Mouse (Mus musculus) small intestine, adult 2 months (tissue): ENCODE measurements around the gene Olfr527.

ENCODE experiments used
- CTCF ChIP-seq: fragments of 200-500 bp; IDR thresholded peaks from 2 replicates; pipeline ENCODE4 v1.5.1; 2012; ENCODE audit warnings: low read depth, mild to moderate bottlenecking, control low read depth, inconsistent platforms, low read length, moderate library complexity, mixed read lengths; ENCODE audit not compliant: insufficient replicate concordance, insufficient read length; ENCODE audit errors: extremely low read depth
- POLR2A ChIP-seq: fragments of 200-500 bp; IDR thresholded peaks from 2 replicates; pipeline ENCODE4 v1.6.1; 2012; ENCODE audit warnings: low read depth, mild to moderate bottlenecking, control low read depth, inconsistent platforms, low read length, moderate library complexity

DNA sequence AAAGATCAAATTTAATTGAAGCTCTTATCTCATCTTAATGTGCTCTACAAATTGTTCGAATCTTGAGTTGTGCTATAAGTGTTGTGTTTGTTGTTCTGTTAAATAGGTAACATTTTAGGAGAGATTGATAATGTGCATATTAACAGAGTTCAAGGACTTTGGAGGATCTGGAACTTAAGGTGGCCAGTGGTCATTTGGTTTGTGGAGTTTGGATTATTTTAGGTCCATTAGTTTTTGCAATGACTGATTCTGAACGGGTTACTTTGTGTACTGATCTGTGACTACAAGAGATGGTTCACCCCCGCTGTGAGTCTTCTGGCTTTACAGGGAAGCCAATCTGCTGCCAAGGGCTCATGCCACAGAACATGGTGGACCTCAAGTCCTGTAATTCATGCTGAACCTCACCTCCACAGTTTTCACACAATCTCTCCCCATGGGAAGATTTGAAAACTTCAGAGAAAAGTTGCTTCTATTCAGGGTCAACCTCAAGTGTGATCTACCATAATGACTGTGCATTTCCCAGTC is 13.9 kb upstream of the Olfr527 start:
- no peak for TF ChIP-seq POLR2A
- no peak for TF ChIP-seq CTCF
